Mouse (Mus musculus) midbrain, embryonic 15.5 days (tissue): Measurements from ENCODE around the gene Rp9. TPM values are rescaled to one million over a fixed set of nuclear protein-coding genes. Genes with fewer than 3 reads are reported as not detected.
"Not testable (repeated sequence)": the region's sequence is repeated elsewhere in the genome, so short reads cannot be mapped to it uniquely, and the experiment has no call there.

ENCODE experiments used
- ATAC-seq: fragments of 200-750 bp; cut with Nextera tagmentation; replicated peaks from 2 replicates; pipeline ENCODE4 v1.8.0; 2017; ENCODE audit warnings: moderate TSS enrichment
- H3K27ac ChIP-seq: fragments of 300-500 bp; sonication (generic); 2 replicates; pipeline ENCODE4 v1.5.1; 2015; ENCODE audit warnings: mild to moderate bottlenecking, inconsistent platforms
- H3K27me3 ChIP-seq: fragments of 300-500 bp; sonication (generic); replicated peaks from 2 replicates; pipeline ENCODE4 v1.6.1; 2015; ENCODE audit warnings: inconsistent platforms
- H3K36me3 ChIP-seq: fragments of 300-500 bp; sonication (generic); replicated peaks from 2 replicates; pipeline ENCODE4 v1.6.1; 2015; ENCODE audit warnings: inconsistent platforms
- H3K4me1 ChIP-seq: fragments of 300-500 bp; sonication (generic); 2 replicates; pipeline ENCODE4 v1.6.1; 2015; ENCODE audit warnings: inconsistent platforms
- H3K4me2 ChIP-seq: fragments of 300-500 bp; sonication (generic); 2 replicates; pipeline ENCODE4 v1.6.1; 2015; ENCODE audit warnings: inconsistent platforms, mild to moderate bottlenecking, moderate library complexity
- H3K4me3 ChIP-seq: fragments of 300-500 bp; sonication (generic); 2 replicates; pipeline ENCODE4 v1.5.1; 2015; ENCODE audit warnings: mild to moderate bottlenecking, inconsistent platforms
- H3K9ac ChIP-seq: fragments of 300-500 bp; sonication (generic); 2 replicates; pipeline ENCODE4 v1.6.1; 2015; ENCODE audit warnings: mild to moderate bottlenecking, inconsistent platforms
- H3K9me3 ChIP-seq: fragments of 300-500 bp; sonication (generic); 2 replicates; pipeline ENCODE4 v1.6.1; 2016; ENCODE audit warnings: inconsistent platforms
- WGBS: fragments of 180-500 bp; shearing (Covaris S2); methylation state at CpG from one replicate; pipeline ENCODE4 v1.1.7; 2015; ENCODE audit warnings: mixed read lengths; 5-methylcytosine and 5-hydroxymethylcytosine counted together
- polyA plus RNA-seq: library from polyadenylated mRNA; unstranded; fragments of >200 nt; fragmentation: Nextera tagmentation; extraction: Ambion mirVana; gene quantifications from 2 replicates; pipeline ENCODE4 v1.2.1, GENCODE M21; 2015

Rp9 gene
- polyA plus RNA-seq, 1 experiment from 2014 or later, result 70.9 TPM

DNA sequence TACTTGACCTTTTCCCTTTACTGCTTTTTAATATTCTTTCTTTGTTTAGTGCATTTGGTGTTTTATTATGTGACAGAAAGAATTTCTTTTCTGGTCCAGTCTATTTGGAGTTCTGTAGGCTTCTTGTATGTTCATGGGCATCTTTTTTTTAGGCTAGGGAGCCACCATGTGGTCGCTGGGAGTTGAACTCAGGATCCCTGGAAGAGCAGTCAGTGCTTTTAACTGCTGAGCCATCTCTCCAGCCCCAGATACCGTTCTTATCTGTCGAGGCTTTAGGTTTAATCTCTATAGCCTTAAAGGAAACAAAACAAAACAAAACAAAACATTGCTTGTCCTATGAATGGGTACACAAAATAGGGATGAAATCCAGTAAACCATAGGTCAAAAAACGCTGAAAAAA is 61.2 kb downstream of the Rp9 start:
- not testable (repeated sequence) for H3K4me1 ChIP-seq

DNA sequence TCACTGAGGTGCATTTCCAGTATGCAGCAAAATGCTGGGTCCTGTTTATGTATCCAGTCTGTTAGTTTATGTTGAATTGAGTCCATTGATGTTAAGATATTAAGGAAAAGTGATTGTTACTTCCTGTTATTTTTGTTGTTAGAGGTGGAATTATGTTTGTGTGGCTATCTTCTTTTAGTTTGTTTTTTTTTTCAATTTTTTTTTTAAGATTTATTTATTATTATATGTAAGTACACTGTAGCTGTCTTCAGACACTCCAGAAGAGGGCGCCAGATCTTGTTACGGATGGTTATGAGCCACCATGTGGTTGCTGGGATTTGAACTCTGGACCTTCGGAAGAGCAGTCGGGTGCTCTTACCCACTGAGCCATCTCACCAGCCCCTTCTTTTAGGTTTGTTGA is 61.9 kb downstream of the Rp9 start:
- not testable (repeated sequence) for H3K36me3 ChIP-seq, H3K4me1 ChIP-seq, H3K27me3 ChIP-seq, H3K9ac ChIP-seq, H3K9me3 ChIP-seq, ATAC-seq, H3K27ac ChIP-seq, H3K4me2 ChIP-seq, H3K4me3 ChIP-seq
- 79% methylated on average over 4 of the region's 4 CpGs for WGBS

More for the DNA sequence above, 61.2 kb downstream of the Rp9 start:
- H3K36me3 ChIP-seq, H3K27me3 ChIP-seq, H3K4me2 ChIP-seq, H3K9ac ChIP-seq, H3K4me3 ChIP-seq, H3K9me3 ChIP-seq, ATAC-seq, H3K27ac ChIP-seq: not testable (repeated sequence)
- WGBS, result 30% methylated on average over 4 of the region's 4 CpGs

DNA sequence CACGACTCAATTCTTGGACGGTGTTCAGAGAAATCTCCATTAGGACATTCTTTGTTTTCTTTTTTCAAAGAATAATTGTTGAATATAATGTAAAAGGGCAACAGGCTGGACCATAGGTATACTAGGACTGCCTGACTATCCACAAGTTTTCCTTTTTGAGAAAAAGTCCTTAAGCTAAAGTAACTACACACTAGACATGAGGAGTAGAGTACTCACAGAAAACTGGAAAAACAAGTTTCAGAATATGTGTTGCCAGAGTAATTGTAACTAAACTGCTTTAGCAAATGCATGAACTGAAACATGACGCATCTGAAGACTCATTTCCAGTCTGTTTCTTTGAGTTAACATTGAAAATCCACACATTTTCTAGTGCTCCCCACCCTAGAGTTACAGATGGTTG is 64.1 kb downstream of the Rp9 start:
- ATAC-seq, result no peak
- 83% methylated on average over 3 of the region's 3 CpGs for WGBS
- H3K36me3 ChIP-seq, result no peaks in the 10 kb centered on the region
- no peak overlapping the region for H3K4me3 ChIP-seq
- no peak overlapping the region for H3K27ac ChIP-seq
- H3K4me2 ChIP-seq, result no peak overlapping the region
- H3K9ac ChIP-seq, result no peak overlapping the region
- H3K9me3 ChIP-seq, result no peaks in the 10 kb centered on the region
- no peaks in the 10 kb centered on the region for H3K27me3 ChIP-seq
- H3K4me1 ChIP-seq, result no peaks in the 10 kb centered on the region

DNA sequence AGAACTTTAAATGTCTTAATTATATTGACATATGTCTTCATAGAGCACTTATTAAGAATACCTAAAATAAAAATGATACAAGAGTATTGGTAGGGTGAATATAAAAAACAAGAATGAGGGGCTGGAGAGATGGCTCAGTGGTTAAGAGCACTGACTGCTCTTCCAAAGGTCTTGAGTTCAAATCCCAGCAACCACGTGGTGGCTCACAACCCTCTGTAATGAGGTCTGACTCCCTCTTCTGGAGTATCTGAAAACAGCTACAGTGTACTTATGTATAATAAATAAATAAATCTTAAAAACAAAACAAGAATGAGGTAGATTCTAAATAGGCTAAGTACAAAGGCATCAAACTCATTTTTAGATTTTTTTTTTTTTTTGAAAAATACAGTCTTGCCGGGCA is 66.0 kb downstream of the Rp9 start:
- WGBS, result 71% methylated on average over 2 of the region's 2 CpGs
- ATAC-seq, H3K9me3 ChIP-seq, H3K4me2 ChIP-seq, H3K36me3 ChIP-seq, H3K27me3 ChIP-seq, H3K9ac ChIP-seq, H3K4me1 ChIP-seq, H3K27ac ChIP-seq, H3K4me3 ChIP-seq: not testable (repeated sequence)

DNA sequence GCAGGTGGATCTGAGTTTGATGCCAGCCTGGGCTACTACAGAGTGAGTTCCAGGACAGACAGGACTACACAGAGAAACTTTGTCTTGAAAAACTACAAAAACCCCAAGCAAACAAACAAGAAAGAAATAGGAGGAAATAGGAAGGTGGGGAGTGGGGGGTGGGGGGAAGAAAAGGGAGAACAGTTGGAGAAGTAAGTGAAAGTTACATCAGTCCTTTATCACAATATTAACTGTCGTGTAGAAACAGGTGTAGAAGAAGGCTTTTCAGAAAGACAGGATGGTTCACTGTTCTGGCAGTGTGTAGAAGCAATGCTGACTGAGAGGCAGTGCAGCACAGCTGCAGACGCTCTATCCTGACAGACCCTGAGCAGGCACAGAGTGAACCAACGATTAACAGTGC is 66.6 kb downstream of the Rp9 start:
- Histone ChIP-seq H3K4me3 (no peak overlapping the region), H3K27me3 (no peaks in the 10 kb centered on the region), H3K4me1 (no peaks in the 10 kb centered on the region), H3K27ac (no peak overlapping the region), H3K36me3 (no peaks in the 10 kb centered on the region), H3K9ac (no peak overlapping the region), H3K9me3 (no peaks in the 10 kb centered on the region), H3K4me2 (no peak overlapping the region)
- WGBS, result 84% methylated on average over 3 of the region's 3 CpGs
- no peak for ATAC-seq

DNA sequence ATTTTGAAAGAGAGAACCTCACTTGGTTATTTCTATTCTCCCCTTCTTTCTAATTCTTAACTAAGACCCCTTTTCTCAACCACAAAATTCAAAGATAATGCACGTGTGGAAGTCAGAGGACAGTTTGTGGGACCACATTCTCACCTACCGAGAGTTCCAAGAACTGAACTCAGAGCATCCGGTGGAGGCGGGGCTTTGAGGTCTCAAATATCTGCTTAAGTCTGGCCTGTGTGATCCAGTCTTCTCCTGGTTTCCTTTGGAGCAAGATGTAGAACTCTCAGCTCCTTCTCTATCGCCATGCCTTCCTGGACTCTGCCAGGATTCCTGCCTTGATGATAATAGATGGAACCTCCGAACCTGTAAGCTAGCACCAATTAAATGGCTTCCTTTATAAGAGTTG is 67.5 kb downstream of the Rp9 start:
- H3K9me3 ChIP-seq, result no peaks in the 10 kb centered on the region
- no peak overlapping the region for H3K4me2 ChIP-seq
- H3K36me3 ChIP-seq, result no peaks in the 10 kb centered on the region
- no peak overlapping the region for H3K4me3 ChIP-seq
- H3K9ac ChIP-seq, result no peak overlapping the region
- no peaks in the 10 kb centered on the region for H3K27me3 ChIP-seq
- no peak for ATAC-seq
- H3K27ac ChIP-seq, result no peak overlapping the region
- WGBS, result 92% methylated on average over 6 of the region's 6 CpGs
- no peaks in the 10 kb centered on the region for H3K4me1 ChIP-seq

DNA sequence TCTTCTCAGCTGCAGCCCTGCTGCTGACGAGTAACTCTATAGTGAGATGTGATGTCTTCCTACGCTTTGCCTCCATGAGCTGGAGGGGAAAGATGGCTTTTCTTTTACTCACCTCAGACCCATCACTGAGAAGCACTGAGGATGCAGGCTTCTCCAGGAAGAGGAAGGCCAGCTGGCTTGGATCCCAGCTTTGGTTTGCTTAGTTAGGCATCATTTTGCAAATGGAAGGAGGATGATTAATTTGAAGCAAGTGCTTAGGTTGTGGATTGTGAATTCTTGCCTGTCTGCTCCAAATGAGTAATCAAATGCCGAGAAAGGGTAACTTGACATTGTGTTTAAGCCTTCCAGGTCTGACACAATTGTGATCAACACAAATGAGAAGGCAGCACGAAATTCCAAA is 70.5 kb downstream of the Rp9 start:
- 82% methylated on average over 4 of the region's 4 CpGs for WGBS
- Histone ChIP-seq H3K27me3 (no peaks in the 10 kb centered on the region), H3K36me3 (no peaks in the 10 kb centered on the region), H3K4me3 (no peak overlapping the region), H3K4me2 (no peak overlapping the region), H3K9me3 (no peaks in the 10 kb centered on the region), H3K27ac (no peak overlapping the region), H3K9ac (no peak overlapping the region), H3K4me1 (no peaks in the 10 kb centered on the region)
- no peak for ATAC-seq

DNA sequence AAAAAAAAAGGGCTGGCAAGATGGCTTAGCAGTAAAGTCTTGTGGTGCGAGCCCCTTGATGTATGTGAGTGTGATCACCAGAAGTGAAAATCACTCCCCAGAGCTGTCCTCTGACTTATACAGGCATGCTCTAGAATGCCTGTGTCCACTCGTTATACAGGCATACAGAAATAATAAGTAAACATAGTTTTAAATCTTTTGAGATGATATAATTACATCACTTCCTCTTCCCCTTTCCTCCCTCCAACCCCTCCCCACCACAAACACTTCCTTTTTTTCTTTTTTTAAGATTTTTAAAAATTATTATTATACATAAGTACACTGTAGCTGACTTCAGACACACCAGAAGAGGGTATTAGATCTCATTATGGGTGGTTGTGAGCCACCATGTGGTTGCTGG is 74.8 kb downstream of the Rp9 start:
- 89% methylated on average over 2 of the region's 2 CpGs for WGBS
- Histone ChIP-seq H3K9ac (no peak overlapping the region), H3K27ac (no peak overlapping the region), H3K4me3 (no peak overlapping the region), H3K9me3 (no peaks in the 10 kb centered on the region), H3K27me3 (no peaks in the 10 kb centered on the region), H3K4me1 (0 out of 2 replicates have a peak, but pooled peaks cover under 1% of the 10 kb centered on the region), H3K4me2 (no peak overlapping the region), H3K36me3 (no peaks in the 10 kb centered on the region)
- no peak for ATAC-seq

DNA sequence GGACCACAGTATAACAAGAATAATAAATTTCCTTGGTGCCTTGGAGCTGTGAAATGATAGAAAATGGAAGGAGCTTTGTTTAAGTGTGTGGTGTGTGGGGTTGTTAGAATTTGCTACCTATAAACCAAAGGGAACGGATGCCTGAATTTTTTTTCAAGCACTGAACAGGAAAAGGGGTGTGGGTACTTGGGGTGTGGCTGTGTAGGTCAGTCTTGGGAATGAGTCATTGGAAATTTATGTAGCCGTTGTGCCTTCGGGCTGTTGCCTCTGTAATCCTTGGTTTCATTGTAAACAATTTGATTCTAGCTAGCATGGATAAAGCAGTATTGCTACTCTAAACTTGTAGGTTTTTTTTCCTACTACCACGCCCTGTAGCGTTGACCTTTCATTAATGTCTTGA is 79.2 kb downstream of the Rp9 start:
- H3K4me2 ChIP-seq, result no peak overlapping the region
- H3K9ac ChIP-seq, result no peak overlapping the region
- 94% methylated on average over 5 of the region's 5 CpGs for WGBS

DNA sequence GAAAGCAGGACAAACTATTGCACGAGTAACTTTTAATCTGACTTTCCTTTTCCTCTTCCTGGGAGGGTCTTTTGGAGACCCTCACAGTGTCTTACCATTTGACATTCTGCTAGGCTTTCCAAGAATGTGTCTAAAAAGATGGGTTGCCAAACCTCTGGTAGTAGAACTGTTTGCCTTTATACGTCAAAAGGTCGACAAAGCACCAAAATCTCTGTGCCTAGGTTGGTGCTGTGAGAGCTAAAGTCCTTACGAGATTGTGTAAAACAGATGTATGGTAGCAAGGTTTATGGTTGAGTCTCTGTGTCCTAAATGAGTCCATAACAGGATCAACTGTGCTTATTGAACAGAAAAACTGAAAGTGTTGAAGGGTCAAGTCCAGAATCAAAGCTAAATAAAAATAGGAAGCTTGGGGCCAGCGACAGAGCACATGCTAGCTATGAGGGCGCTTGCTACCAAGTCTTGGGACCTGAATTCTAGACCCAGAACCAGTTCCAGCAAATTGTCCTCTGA is 79.8 kb downstream of the Rp9 start:
- Histone ChIP-seq H3K4me1 (peaks cover 15% of the 10 kb centered on the region), H3K36me3 (no peaks in the 10 kb centered on the region)
- WGBS, result 73% methylated on average over 6 of the region's 6 CpGs

More for the DNA sequence above, 79.2 kb downstream of the Rp9 start:
- Histone ChIP-seq H3K4me1 (peaks cover 15% of the 10 kb centered on the region), H3K27ac (no peak overlapping the region), H3K9me3 (no peaks in the 10 kb centered on the region), H3K36me3 (no peaks in the 10 kb centered on the region), H3K27me3 (no peaks in the 10 kb centered on the region), H3K4me3 (no peak overlapping the region)
- no peak for ATAC-seq

DNA sequence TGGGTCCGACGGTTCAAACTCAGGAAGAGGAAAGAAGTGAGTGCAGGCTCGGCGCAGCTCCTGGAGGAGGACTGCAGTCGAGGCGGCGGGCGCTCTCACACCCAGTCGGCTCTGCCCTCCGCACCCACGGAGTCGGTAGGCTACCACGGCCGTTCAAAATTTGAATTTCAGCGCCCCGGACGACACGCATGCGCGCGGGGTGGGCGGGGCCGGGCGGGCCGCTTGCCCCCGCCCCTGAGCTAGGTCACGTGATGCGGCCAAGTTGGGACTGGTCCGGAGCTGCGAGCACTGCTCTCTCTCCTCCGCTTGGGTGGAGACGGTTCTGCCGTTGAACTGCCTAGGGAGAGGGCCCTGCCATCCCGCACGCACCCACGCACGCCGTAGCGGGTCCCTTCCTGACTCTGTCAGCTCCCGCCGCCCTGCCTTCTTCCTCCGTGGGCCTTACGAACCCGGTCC is 80.5 kb downstream of the Rp9 start, which contains the start of gene Anln:
Gene Anln, minus strand, starts transcription at position 168 of the 456 bp plus-strand sequence.
- Histone ChIP-seq H3K36me3 (no peaks in the 10 kb centered on the region), H3K4me1 (peaks cover 15% of the 10 kb centered on the region), H3K27me3 (no peaks in the 10 kb centered on the region), H3K9me3 (no peaks in the 10 kb centered on the region), H3K4me2 (peak within 1 kb of the TSS; percentile 98), H3K9ac (peak within 1 kb of the TSS; percentile 82), H3K4me3 (peak within 1 kb of the TSS; percentile 80), H3K27ac (peak within 1 kb of the TSS; percentile 83)
- peak; percentile 97 for ATAC-seq
- WGBS, result 0% methylated on average over 43 of the region's 44 CpGs

More for the DNA sequence above, 79.8 kb downstream of the Rp9 start:
- Histone ChIP-seq H3K9ac (peak overlapping the region; percentile 82; the same call in 1 of the 2 replicates), H3K4me3 (peak overlapping the region; percentile 80), H3K4me2 (peak overlapping the region; percentile 98), H3K27me3 (no peaks in the 10 kb centered on the region), H3K9me3 (no peaks in the 10 kb centered on the region), H3K27ac (peak overlapping the region; percentile 83; the same call in 1 of the 2 replicates)
- no peak for ATAC-seq

DNA sequence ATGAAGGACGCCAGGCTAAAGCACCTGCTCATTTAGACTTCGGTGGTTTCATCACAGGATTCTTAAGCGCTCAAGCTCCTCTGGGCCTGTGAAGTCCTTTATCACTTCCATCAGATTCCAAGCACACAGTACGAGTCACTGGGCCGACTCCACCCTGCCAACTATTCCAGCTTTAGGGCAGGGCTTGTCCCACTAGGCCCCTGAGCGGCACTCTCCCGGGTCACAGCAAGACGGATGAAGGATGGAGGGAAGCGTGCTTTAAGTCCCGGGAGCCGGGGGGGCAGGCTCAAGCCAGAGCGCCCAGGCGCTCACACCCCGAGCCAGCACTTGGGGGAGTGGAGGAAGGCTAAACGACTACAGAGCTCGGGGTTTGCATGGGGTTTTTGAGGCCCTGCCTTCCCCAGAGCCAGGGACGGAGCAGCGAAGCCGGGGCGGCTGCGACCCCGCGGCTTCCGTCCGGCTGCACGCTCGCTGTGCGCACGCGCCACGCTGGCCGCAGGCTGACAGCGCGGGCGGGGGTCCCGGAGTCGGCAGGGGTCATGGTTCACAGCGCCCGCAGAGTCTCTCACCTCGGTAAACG is 81.1 kb downstream of the Rp9 start:
- Histone ChIP-seq H3K9me3 (no peaks in the 10 kb centered on the region), H3K4me3 (peak overlapping the region; percentile 80), H3K4me1 (peaks cover 15% of the 10 kb centered on the region), H3K27ac (peak overlapping the region; percentile 83), H3K4me2 (peak overlapping the region; percentile 98), H3K36me3 (no peaks in the 10 kb centered on the region), H3K9ac (peak overlapping the region; percentile 35), H3K27me3 (no peaks in the 10 kb centered on the region)
- ATAC-seq, result peak; percentile 79
- under 1% methylated on average over 41 of the region's 41 CpGs for WGBS

DNA sequence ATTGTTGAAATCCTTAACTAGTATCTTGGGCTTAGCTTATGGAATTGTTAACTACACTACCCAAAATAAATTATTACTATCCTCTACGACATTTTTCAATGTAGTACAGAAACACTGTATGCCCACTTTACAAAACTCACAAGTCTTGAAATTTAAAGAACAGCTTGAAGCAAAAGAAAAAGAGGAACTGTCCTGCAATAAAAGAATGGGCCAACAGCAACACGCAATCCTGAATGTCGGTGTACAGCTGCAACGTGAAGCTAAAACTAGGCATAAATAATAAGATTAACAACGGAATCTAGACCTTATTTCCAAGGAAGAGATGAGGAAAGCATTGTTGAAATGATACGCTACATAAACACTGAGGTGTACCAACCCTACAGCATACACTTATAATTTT is 81.6 kb downstream of the Rp9 start:
- WGBS, result 18% methylated on average over 6 of the region's 6 CpGs
- peak overlapping the region; percentile 98 for H3K4me2 ChIP-seq
- no peak overlapping the region for H3K9ac ChIP-seq
- H3K36me3 ChIP-seq, result no peaks in the 10 kb centered on the region
- peak overlapping the region; percentile 80 for H3K4me3 ChIP-seq
- H3K4me1 ChIP-seq, result peaks cover 15% of the 10 kb centered on the region
- H3K27ac ChIP-seq, result no peak overlapping the region
- no peaks in the 10 kb centered on the region for H3K27me3 ChIP-seq
- no peak for ATAC-seq
- H3K9me3 ChIP-seq, result no peaks in the 10 kb centered on the region
